Mouse (Mus musculus) left cerebral cortex, postnatal 25 days (tissue): ENCODE data around the gene Olfr9. TPM values are rescaled to one million over a fixed set of nuclear protein-coding genes. Genes with fewer than 3 reads are reported as not detected.
"Not testable (repeated sequence)": the region's sequence is repeated elsewhere in the genome, so short reads cannot be mapped to it uniquely, and the experiment has no call there.

Source experiments
- DNase-seq, 2 experiments: peaks; one replicate each; pipeline ENCODE4 v3.0.0; 2022; ENCODE audit warnings: low spot score in 2 of 2, mixed read lengths in 1 of 2
- intact Hi-C: fragments of 180-260 bp; cut with DNase I; formaldehyde crosslinking; loops from one replicate; pipeline ENCODE4 v1.15.1; 2025
- total RNA-seq, 2 experiments: library from RNA; stranded (reverse); gene quantifications; 2 replicates each; pipeline ENCODE4 v1.2.3; 2021

Olfr9 gene
- not detected for total RNA-seq

GRCm38 (mm10) chr10:128989131-128989530 lies at the start of gene Olfr9:
Olfr9 (plus strand) TSS chr10:128989431.
- intact Hi-C loops, DNase-seq: not testable (repeated sequence)

DNA sequence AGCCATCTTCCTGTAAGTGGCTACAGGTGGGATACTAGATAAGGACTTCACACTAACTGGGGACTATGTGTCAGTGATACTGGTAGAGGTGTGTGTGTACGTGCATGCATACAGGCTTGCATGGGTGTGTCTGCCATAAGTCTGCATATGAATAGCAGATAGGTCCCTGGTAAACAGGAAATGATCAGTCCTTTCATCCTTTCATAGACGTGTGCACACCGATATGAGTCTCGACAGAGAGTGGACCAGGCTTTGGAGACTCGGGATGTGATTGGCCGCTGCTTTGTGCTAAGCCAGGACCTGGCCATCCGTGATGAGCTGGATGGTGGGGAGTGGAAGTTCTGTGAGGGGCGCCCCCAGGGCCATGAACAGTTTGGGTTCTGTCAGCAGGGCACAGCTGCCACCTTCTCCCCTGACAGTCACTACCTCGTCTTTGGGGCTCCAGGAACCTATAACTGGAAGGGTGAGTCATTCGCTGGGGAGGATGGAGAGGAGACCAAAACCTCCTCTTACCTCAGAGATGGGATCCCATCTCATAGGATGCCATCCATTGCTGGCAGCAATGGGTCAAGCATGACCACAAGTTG lies 48.7 kb upstream of the Olfr9 start:
- no peak for DNase-seq
- intact Hi-C loops, result no loop called here

- intact Hi-C loops, result no loop called here
These were observed 43.6 kb upstream of the Olfr9 start for GRCm38 (mm10) chr10:128945675-128946074.

GRCm38 (mm10) chr10:128947496-128947895 lies 41.7 kb upstream of the Olfr9 start:
- intact Hi-C loops, result no loop called here
- DNase-seq, result no peak

More at GRCm38 (mm10) chr10:128945675-128946074, 43.6 kb upstream of the Olfr9 start:
- DNase-seq, result no peak

DNA sequence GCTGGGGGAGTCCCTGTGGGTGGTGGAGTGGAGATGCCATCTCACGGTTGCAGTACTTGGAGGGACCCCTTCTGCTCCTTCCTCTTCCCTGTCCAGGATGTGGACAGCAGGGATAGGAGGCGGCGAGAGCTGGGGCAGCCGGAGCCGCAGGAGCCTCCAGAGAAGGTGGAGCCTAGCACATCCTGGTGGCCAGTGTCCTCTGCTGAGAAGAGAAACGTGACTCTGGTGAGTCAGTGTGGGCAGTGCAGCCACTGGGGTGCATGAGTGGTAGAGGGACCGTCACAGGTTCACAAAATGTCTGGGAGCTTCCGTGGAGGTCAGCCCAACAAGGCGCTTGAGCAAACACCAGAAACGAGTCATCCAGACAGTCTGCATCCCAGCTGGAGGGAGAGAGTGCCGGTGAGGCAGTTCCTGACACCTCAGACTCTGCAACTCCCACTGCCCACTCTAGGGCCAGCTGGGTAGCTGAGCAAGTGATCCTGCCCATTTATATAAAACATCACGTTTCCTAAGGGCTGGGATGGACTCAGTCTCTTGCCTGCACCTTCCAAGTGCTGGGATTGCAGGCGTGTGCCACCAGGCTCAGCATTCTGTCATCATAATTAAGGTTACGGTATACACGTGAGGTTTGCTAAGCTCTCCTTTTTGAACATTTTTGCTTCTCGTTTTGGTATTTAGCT lies 38.9 kb upstream of the Olfr9 start:
- peak in 1 of 2 experiments; percentile 33 for DNase-seq
- intact Hi-C loops, result no loop called here

- intact Hi-C loops, result no loop called here
- DNase-seq, result no peak
These were observed 30.9 kb upstream of the Olfr9 start for GRCm38 (mm10) chr10:128958340-128958739.

DNA sequence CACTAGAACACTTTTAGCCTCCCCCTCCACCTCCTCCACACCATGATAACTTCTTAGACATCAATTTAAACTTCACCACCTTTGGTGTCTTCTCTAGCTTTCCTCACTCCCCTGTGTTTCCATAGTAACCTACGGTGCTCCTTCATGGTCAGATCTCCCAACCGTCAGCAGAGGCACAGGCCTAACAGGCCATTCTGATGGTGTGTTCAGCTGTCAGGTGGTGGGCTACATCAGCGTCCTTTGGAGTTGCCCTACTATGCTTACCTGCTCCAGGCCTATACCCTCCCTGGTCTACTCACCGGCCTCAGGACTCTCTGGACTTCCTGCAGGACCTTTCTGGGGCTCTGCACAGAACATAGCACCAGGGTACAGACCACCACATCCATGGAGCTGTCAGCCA lies 29.1 kb upstream of the Olfr9 start:
- intact Hi-C loops, result no loop called here
- DNase-seq, result no peak

DNA sequence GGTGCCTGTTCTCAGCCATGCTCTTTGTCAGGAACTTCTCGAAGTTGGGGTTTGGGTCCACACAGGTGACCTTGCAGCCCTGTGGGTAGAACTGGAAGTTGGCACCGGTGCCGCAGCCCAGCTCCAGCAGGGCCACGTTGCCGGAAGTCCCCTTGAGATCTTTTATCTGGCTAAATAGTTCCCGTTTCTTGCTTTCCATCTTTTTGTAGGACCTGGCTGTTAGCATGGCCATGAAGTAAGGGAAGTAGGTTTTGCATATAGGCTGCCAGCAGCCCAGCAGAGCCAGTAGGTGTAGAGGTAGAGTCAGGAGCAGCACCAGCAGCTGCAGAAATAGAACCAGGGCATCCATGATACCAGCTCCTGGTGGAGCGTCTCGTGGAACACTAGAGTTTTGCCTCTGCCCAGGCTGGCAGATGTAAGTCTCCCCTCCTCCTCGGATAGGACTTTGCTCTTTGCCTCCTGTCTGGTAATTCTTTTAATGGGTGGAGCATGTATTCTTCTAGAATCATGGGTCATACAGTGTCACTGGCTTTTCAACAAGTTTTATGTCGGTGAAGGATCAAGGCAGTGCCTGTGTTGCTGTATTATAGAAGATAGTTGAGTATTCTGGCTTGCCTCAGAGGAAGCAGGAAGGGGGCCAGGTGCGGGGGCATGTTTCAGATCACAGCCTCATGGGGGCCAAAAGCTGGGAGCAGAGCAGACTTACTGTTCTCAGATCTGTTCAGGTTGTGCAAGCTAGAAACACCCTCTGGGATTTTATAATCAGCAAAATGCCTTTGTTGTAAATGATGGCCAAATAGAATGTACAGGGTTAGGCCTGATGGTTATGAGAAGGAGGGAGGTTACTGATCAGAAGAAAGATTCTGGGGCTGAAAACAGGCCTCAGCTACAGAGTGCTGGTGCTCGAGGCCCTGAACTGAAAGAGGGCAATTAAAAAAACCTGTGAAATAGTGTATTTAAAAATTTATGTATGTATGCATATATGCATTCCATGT lies 28.3 kb upstream of the Olfr9 start, which contains the start of gene Mettl7b:
Gene Mettl7b, minus strand, starts transcription at position 399 of the 995 bp plus-strand sequence.
- no peak for DNase-seq
- intact Hi-C loops, result no loop called here

DNA sequence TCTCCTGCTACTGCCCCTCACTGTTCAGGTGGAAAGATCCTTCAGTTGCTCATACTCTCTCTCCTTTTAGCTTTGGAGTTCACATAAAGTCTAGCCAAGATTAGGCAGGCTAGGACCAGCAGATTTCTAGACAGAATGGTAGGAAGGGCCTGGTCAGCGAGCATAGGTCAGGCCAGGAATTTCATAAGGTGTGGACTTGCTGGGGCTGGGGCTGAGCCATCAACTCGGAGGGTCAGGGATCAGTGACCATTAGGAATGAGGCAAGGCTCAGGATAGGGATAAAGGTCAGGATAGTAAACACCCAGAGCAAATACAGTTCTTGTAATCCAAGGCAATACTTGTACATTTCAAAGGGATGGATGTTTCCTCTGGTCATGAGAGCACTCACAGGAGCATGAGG lies 24.3 kb upstream of the Olfr9 start:
- intact Hi-C loops, result no loop called here
- DNase-seq, result no peak

DNA sequence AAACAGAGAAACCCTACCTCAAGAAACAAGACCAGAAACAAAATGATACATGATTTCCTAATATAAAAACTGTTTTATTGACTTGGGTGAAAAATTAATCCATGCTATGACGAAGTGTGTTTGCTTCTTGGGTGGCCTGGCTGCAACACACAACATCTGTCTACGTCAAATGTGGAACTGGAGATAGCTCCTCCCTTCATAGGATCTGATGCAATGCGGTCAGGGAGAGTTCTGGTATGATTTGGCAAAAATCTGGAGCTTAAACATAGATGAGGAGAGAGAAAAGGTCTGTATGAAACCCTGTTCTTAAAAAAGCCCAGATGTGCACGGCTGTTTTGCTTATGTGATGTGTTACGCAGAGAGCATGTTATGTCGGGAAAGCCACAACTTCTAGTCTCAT lies 23.4 kb upstream of the Olfr9 start:
- intact Hi-C loops, result no loop called here
- DNase-seq, result no peak

DNA sequence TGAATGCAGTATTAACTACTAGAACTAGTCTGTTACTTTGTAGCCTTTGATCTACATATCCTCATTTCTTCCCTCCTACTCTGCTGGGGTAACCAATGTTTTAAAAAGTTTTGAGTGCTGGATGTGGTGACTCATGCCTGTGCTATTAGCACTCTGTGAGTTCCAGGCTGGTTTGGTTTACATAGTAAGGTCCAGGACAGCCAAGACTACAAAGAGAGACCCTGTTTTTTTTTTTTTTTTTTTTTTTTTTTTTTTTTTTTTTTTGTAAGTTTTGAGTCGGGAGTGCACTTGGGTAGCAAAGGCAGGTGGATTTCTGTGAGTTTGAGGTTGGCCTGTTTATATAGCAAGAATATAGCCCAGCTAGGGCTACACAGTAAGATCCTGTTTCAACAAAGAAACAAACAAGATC lies 20.9 kb upstream of the Olfr9 start:
- intact Hi-C loops, result no loop called here
- no peak for DNase-seq

- intact Hi-C loops, result loop anchor here (10.0 kb wide), 1 partner anchor 236 kb away; no protein-coding TSS in a partner anchor
- DNase-seq, result no peak
These were observed 18.4 kb upstream of the Olfr9 start for GRCm38 (mm10) chr10:128970740-128971250.

- no peak for DNase-seq
- intact Hi-C loops, result loop anchor here (10.0 kb wide), 1 partner anchor 238 kb away; no protein-coding TSS in a partner anchor
These were observed 16.4 kb upstream of the Olfr9 start for GRCm38 (mm10) chr10:128972841-128973240.

GRCm38 (mm10) chr10:128976395-128976794 lies 12.8 kb upstream of the Olfr9 start:
- DNase-seq, result no peak
- intact Hi-C loops, result loop anchor here (5.0 to 10.0 kb wide), 3 partner anchors 54 to 242 kb away; partner anchors contain the start of genes Bloc1s1 and Rdh5

DNA sequence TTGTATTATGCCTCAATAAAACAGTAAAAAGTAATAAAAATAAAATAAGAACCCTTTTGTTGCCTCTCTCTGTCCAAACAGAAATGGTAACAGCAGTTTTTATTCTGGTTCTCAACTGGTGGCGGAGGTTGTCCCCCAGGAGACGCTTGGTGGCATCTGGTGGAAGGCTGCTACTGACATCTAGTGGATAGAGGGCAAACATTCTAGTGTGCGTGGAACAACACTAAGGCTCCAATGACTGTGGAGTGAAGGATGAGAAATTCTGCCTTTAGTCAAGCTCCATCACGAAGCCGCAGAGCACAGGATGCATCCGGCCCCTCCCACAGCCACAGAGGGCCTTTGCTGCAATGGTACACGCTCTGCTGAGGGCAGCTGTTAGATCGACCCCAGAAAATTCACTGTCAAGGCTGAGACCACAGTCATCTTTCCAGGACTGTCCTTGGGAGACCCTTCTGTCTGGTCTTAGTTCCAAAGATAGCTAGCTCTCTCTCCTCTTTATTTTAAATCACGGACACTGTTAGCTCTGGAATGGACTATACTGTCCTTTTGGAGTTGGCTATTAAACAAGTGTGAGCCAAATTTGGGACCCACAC lies 11.6 kb upstream of the Olfr9 start:
- DNase-seq, result peak; percentile 41 to 79
- intact Hi-C loops, result loop anchor here (5.0 to 10.0 kb wide), 3 partner anchors 55 to 243 kb away; partner anchors contain the start of genes Bloc1s1 and Rdh5

DNA sequence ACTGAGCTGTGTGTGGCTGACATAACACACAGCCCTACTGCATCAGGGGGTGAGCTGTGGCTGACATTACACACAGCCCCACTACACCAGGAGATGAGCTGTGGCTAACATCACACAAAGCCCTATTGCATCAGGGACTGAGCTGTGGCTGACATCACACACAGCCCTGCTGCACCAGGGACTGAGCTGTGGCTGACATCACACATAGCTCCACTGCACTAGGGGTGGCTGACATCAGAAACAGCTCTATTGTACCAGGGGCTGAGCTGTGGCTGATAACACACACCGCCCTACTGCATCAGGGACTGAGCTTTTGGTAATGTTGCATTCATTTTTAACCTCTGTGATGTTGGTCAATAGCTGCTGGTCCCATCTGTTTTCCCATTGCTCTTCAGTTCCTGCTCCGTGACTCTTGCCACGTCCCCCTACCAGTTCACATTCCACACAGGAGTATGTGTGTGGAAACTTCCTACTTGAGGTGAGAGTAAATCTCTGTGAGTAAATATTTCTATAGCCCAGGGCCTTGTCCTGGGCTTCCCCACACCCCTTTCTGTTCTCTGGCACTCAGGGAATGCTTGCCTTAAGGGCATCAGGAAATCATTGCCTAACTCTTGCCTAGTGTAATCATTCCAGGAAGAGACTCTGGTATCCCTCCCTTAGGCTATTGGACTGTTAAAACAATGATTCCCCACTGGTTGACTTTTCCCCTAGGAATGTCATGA lies 8.4 kb upstream of the Olfr9 start:
- intact Hi-C loops, result no loop called here
- no peak for DNase-seq

DNA sequence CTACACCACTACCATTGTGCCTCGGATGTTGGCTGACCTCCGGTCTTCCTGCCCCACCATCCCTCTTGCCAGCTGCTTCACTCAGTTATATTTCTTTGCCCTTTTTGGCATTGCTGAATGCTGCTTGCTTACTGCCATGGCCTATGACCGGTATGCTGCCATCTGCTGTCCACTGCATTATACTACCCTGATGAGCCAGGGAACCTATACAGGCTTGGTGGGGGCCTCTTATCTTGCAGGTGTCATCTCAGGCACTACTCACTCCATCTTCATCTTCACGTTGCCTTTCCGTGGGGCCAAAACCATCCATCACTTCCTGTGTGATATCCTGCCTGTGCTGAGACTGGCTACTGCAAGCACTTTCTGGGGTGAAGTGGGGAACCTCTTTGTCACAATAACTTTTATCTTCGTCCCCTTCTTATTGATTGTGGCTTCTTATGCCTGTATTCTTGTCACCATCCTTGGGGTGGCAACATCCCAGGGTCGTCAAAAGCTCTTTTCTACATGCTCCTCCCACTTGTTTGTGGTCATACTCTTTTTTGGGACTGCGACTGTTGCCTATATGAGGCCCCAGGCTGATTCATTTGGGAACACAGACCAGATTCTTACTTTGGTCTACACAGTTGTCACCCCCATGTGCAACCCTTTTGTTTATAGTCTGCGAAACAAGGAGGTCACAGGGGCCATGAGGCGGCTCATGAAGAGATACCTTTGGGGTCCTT lies 1.1 kb downstream of the Olfr9 start:
- DNase-seq, intact Hi-C loops: not testable (repeated sequence)

- intact Hi-C loops, result no loop called here
- DNase-seq, result no peak
These were observed 1.8 kb downstream of the Olfr9 start for GRCm38 (mm10) chr10:128990994-128991393.
